Mouse (Mus musculus): ENCODE data around the gene Cpeb4.
"Not testable (repeated sequence)": the region's sequence is repeated elsewhere in the genome, so short reads cannot be mapped to it uniquely, and the experiment has no call there.

The Cpeb4 gene

DNA sequence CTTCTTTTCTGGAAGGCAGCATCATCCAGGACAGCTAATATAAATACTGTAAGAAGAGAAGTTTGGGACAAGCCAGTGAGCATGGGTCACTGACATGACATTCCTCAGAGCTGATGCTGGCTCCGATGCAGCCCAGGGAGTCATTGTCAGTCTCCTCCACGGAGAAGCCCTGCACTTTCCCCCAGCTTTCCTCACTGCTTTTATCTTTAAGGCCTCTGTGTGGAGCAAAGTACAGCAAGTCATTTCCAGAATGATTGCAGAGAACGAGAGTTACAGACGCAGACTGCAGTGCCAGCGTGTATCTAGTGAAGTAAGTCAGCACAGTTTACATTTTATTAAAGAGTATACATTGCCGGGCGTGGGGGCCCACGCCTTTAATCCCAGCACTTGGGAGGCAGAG lies 102.8 kb downstream of the Cpeb4 start:
- no peak for DNase-seq (ENCODE audit: low spot score)

DNA sequence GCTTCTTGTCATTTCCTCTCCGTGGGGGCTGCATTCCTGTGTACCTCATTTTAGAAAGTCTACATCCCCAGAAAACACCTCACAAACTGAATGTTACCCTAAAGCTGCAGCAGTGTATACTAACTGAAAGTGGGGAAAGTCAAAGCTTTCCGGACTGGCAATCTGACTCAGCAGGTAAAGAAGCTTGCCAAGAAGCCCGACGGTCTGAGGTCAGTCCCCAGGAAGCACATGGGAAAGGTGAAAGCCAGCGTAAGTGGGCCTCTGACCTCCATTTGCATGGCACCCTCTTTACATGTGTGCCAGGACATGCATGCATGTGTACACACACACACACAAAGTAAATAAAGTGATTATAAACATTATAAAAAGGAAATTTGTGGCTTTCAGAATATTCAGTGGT lies 103.7 kb downstream of the Cpeb4 start:
- no peak for DNase-seq (ENCODE audit: low spot score)

DNA sequence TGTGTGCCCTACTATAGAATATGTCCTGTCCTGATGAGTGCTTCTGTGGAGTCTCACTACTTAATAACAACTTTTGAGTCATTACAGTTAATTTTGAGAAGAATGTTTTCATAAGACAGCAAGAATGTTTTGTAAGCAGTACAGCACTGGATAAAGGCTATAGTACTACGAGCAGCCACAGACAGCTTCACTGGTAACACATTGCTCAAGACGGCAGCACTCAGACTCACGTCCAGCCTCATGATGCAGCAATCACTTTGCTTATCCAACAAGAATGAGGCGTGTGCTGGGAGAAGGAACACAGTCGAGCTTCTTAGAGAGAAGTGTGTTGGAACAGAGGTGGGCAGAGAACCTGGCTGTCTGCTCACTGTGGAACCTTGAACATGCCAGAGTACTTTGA lies 104.1 kb downstream of the Cpeb4 start:
- no peak for DNase-seq (ENCODE audit: low spot score)

DNA sequence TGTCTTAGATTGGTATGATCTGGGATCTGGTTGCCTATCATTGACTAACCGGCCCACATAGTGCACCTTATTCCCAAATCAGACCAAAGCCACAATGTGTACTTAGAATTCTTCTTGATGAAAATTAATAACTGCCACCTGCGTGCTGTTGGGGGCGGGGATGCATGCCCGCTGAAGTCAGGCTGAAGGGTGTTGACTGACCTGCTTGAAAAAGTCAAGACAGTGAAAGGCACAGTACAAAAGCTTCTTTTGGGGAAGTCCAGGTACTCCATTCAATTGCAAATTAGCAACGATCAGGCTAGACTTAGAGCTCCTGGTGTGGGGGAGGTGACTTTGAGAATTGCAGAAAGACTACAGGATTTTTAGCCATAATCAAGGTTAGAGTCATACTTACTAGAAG lies 108.1 kb downstream of the Cpeb4 start:
- not testable (repeated sequence) for DNase-seq (ENCODE audit: low spot score)

GRCm38 (mm10) chr11:31981830-31982229 lies 109.8 kb downstream of the Cpeb4 start:
- DNase-seq (ENCODE audit: low spot score) = no peak

DNA sequence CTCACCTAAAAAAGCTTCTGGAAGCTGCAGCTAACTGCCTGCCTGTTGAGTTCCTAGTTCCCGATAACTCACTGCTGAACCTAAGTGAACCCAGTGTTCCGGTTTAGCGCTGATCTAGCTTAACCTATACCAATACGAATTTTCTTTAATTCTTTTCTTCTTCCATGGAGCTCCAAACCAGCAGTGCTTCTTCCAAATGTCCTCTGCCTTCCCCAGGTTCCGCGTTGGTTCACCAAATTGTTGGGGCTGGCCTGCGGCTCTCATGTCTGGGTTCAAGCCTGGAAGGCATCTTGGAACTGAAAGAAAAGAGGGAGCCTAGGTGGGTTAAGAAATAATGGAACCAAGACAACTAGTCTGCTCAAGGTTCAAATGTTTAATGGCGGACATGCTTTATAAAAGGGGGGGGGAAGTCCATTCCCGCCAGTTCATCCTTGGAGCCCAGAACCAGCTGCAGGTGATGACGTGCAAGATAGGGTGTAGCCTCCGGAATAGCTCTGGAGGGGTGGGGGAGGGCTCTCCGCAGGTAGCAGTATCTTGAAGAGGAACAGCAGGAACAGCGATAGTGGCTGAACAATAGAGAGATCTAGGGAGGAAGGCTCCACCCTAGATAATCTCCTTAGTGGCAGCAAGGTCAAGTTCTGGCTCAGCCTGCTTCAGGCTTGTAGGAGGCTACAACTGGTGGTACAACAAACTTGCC lies 110.4 kb downstream of the Cpeb4 start:
- not testable (repeated sequence) for DNase-seq (ENCODE audit: low spot score)

- DNase-seq (ENCODE audit: low spot score) = no peak
Observed at GRCm38 (mm10) chr11:31983249-31983648, 111.2 kb downstream of the Cpeb4 start.

DNA sequence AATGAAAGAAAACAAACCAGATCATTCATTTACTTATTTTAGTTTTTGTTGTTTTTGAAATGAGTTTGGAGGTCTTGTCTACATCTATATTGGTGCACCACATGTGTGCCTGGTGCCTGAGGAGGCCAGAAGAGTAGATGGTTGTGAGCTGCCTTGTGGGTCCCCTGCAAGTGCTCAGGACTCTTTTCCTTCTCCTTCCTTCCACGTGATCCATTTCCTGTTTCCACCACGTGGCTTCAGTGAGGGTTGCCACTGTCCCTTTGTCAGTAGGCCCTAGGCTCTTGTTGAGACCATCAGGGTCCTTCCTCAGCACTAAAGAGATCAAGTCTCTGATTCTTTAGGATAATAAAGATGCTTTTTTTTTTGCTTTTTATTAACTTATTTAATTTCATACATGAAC lies 112.8 kb downstream of the Cpeb4 start:
- DNase-seq (ENCODE audit: low spot score) = no peak

Measured in layer of hippocampus, adult 11-12 months (tissue).